Mouse (Mus musculus): ENCODE data around the gene Susd1.

Gene Susd1

GRCm38 (mm10) chr4:59336846-59337532 lies 101.4 kb downstream of the Susd1 start:
- DNase-seq = no peak

GRCm38 (mm10) chr4:59336439-59336809 lies 102.0 kb downstream of the Susd1 start:
- no peak for DNase-seq

- DNase-seq = no peak
Observed at GRCm38 (mm10) chr4:59335616-59336438, 102.6 kb downstream of the Susd1 start.

GRCm38 (mm10) chr4:59335101-59335500 lies 103.3 kb downstream of the Susd1 start:
- DNase-seq = no peak

- no peak for DNase-seq
Observed at GRCm38 (mm10) chr4:59334236-59334635, 104.2 kb downstream of the Susd1 start.

GRCm38 (mm10) chr4:59333424-59333895 lies 105.0 kb downstream of the Susd1 start:
- no peak for DNase-seq

GRCm38 (mm10) chr4:59332691-59333423 lies 105.6 kb downstream of the Susd1 start:
- DNase-seq = no peak

- no peak for DNase-seq
Observed at GRCm38 (mm10) chr4:59332089-59332488, 106.3 kb downstream of the Susd1 start.

- peak; percentile 6 for DNase-seq
Observed at GRCm38 (mm10) chr4:59331633-59332032, 106.8 kb downstream of the Susd1 start.

GRCm38 (mm10) chr4:59330961-59331604 lies 107.3 kb downstream of the Susd1 start:
- DNase-seq = no peak

- no peak for DNase-seq
Observed at GRCm38 (mm10) chr4:59329461-59330304, 108.8 kb downstream of the Susd1 start.

- DNase-seq = no peak
Observed at GRCm38 (mm10) chr4:59328821-59329220, 109.6 kb downstream of the Susd1 start.

GRCm38 (mm10) chr4:59327986-59328385 lies 110.4 kb downstream of the Susd1 start:
- DNase-seq = no peak

GRCm38 (mm10) chr4:59326031-59326760 lies 112.2 kb downstream of the Susd1 start:
- DNase-seq = no peak

- no peak for DNase-seq
Observed at GRCm38 (mm10) chr4:59324317-59324716, 114.1 kb downstream of the Susd1 start.

GRCm38 (mm10) chr4:59323231-59323651 lies 115.2 kb downstream of the Susd1 start:
- DNase-seq = no peak

GRCm38 (mm10) chr4:59322733-59323132 lies 115.7 kb downstream of the Susd1 start:
- DNase-seq = no peak

- DNase-seq = no peak
Observed at GRCm38 (mm10) chr4:59322056-59322455, 116.4 kb downstream of the Susd1 start.

- DNase-seq = no peak
Observed at GRCm38 (mm10) chr4:59321181-59322008, 117.0 kb downstream of the Susd1 start.
